Mouse (Mus musculus) stomach, postnatal 0 days (tissue): ENCODE results near the gene Dcaf7.

Experiments
- CTCF ChIP-seq: IDR thresholded peaks from 2 replicates; pipeline ENCODE4 v1.5.1; 2016; ENCODE audit warnings: antibody characterized with exemption, low read depth, mild to moderate bottlenecking, moderate library complexity
- EP300 ChIP-seq: optimal IDR thresholded peaks from 2 replicates; pipeline ENCODE3; 2016; ENCODE audit warnings: antibody characterized with exemption

DNA sequence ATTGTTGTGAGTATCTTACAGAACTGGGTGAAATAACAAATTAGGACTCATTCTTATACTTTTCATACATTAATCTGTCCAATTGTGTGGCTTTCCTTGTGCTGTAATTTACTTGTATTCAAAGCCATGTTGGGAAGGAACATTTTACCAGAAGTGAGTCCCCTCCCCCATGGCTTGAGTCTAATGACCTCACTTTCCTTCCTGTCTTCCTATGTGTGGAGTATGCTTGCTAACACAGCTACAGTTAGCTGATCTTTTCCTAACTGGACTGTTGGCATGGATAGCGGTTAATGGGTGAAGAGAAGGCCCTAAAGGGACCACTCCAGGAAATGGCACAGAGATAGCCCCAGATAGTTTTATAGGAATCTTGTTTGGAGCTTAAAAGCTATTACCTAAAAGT lies 61.6 kb downstream of the Dcaf7 start:
- TF ChIP-seq CTCF (no peak), EP300 (no peak)
